Mouse (Mus musculus): Measurements from ENCODE around the gene Olfr688.

GRCm38 (mm10) chr7:105290051-105290450, 2.2 kb downstream of the Olfr688 start:
- no peak for TF ChIP-seq POLR2A (IDR thresholded peaks at IDR 0.05; ENCODE audit: borderline replicate concordance, low read depth, low read length)
- TF ChIP-seq CTCF (IDR thresholded peaks at IDR 0.05; ENCODE audit: low read depth, low read length) = no peak

Data from bone marrow macrophage, adult 2 months (primary cell).